Mouse (Mus musculus): ENCODE measurements at regions not wholly inside any gene's neighbourhood (a gene's known extent, or its start where the extent isn't known, plus 50 kb on each side); places are given as distances from the start of the nearest gene placed in this dataset.

DNA sequence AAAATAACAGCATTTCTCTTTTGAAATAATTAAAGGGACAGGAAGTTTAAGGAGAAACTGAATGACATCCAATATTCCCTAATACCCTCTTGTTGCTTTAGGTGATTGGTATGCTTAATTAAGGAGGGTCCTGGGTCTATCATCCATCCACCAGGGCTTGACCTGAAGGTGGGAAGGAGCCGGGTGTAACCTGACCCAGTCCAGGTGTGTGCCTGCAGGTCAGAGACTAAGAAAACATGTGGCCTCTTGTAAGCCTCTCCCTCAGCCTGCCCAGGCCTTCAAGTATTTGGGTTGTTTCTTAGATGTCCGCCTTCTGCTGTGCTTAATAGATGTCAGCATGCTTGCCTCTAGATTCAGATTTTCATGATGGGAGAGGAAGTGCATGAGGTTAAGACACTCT, 74.7 kb upstream of the Gm10295 start:
- TF ChIP-seq POLR2A (IDR thresholded peaks at IDR 0.05; ENCODE audit: insufficient read depth, low read depth, low read length): no peak
- no peak for TF ChIP-seq CTCF (IDR thresholded peaks at IDR 0.05; ENCODE audit: insufficient read depth, low read depth, low read length)

Measured in olfactory bulb, adult 2 months (tissue).